Mouse (Mus musculus) liver, embryonic 15.5 days (tissue): Measurements from ENCODE around the gene Clps. TPM values are rescaled to one million over a fixed set of nuclear protein-coding genes. Genes with fewer than 3 reads are reported as not detected.

Experiments
- microRNA-seq: library from miRNA; unstranded; fragments of <30 nt; microRNA quantifications from one replicate; pipeline ENCODE4, GENCODE M21; 2016
- polyA plus RNA-seq: library from polyadenylated mRNA; unstranded; fragments of >200 nt; fragmentation: Nextera tagmentation; extraction: Ambion mirVana; gene quantifications from 2 replicates; pipeline ENCODE4 v1.2.1, GENCODE M21; 2015

Clps gene
- polyA plus RNA-seq, 1 experiment from 2014 or later: 4.2 TPM

Small RNA genes within 50 kb of the gene (microRNA-seq; reads per million reads assigned to microRNA genes)
- not detected for gene Gm25195
- gene Mir6969: not detected

Other genes with a start within 250 kb of the Clps start
- 9.4 and 11.0 TPM in 2 replicates for gene Fance, start 247.2 kb downstream of the Clps start, polyA plus RNA-seq
- 280 and 313 TPM in 2 replicates for gene Rpl10a, start 232.3 kb downstream of the Clps start, polyA plus RNA-seq
- gene Tead3, start 209.9 kb downstream of the Clps start, polyA plus RNA-seq: 0.60 and 0.69 TPM in 2 replicates
- 0.10 and 0.14 TPM in 2 replicates for gene Tulp1, start 195.5 kb downstream of the Clps start, polyA plus RNA-seq
- gene Fkbp5, start 43.2 kb downstream of the Clps start, polyA plus RNA-seq: 15.0 and 17.5 TPM in 2 replicates
- not detected in 2 replicates for gene Armc12, start 30.0 kb downstream of the Clps start, polyA plus RNA-seq
- gene Clpsl2, start 11.4 kb downstream of the Clps start, polyA plus RNA-seq: not detected in 2 replicates
- gene Lhfpl5, start 14.9 kb upstream of the Clps start, polyA plus RNA-seq: 0.06 and 0.10 TPM in 2 replicates
- 24.7 and 30.2 TPM in 2 replicates for gene Srpk1, start 61.9 kb upstream of the Clps start, polyA plus RNA-seq
- 0.07 and 0.17 TPM in 2 replicates for gene Slc26a8, start 129.5 kb upstream of the Clps start, polyA plus RNA-seq
- 29.0 and 33.4 TPM in 2 replicates for gene Mapk14, start 130.6 kb upstream of the Clps start, polyA plus RNA-seq
- 1.0 and 1.1 TPM in 2 replicates for gene AC170998.1, start 165.3 kb upstream of the Clps start, polyA plus RNA-seq
- 7.3 and 8.9 TPM in 2 replicates for gene Mapk13, start 208.5 kb upstream of the Clps start, polyA plus RNA-seq
- 74.7 and 78.4 TPM in 2 replicates for gene Brpf3, start 240.3 kb upstream of the Clps start, polyA plus RNA-seq